Mouse (Mus musculus) adrenal gland, postnatal 25 days (tissue): ENCODE results near the gene Narf. TPM values are rescaled to one million over a fixed set of nuclear protein-coding genes. Genes with fewer than 3 reads are reported as not detected.

Experiments used
- DNase-seq: peaks from one replicate; pipeline ENCODE4 v3.0.0; 2021; ENCODE audit warnings: mixed read lengths
- long read RNA-seq: library from polyadenylated mRNA; stranded (forward); transcript quantifications from one replicate; pipeline ENCODE4 v2.0.0, GENCODE M21; 2021
- total RNA-seq: library from RNA; stranded (reverse); gene quantifications from 2 replicates; pipeline ENCODE4 v1.2.3, GENCODE M21; 2021

Narf gene
- total RNA-seq: 23.4 and 33.1 TPM in 2 replicates
- long read RNA-seq, full-length matches to known transcripts: 63 of 83 reads
- long read RNA-seq, partial matches to known transcripts: 6 of 83 reads
- long read RNA-seq, other reads (novel, unspliced or antisense): 14 of 83 reads

GRCm38 (mm10) chr11:121236564-121237344 lies at the start of gene Narf:
Gene Narf (plus strand): TSS chr11:121237253.
- peak; percentile 96 for DNase-seq

DNA sequence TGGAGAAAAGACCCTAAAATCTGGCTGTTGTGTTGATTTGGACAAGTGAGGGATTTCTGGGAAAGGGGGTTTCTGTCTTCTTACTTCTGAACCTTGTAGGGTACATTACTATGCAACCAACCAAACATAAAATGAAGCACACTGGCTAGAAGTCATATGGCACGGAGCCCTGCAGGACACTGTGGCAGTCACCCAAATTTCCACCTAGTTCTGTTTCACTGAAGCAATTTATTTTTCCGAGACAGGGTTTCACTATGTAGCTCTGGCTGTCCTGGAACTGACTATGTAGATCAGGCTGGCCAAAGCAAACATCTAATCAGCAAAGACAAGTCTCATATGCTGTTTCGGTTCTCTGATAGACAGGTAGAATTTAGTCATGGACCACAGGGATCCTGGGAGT lies 47.4 kb upstream of the Narf start:
- no peak for DNase-seq

- no peak for DNase-seq
Observed at GRCm38 (mm10) chr11:121192742-121193141, 44.3 kb upstream of the Narf start.

DNA sequence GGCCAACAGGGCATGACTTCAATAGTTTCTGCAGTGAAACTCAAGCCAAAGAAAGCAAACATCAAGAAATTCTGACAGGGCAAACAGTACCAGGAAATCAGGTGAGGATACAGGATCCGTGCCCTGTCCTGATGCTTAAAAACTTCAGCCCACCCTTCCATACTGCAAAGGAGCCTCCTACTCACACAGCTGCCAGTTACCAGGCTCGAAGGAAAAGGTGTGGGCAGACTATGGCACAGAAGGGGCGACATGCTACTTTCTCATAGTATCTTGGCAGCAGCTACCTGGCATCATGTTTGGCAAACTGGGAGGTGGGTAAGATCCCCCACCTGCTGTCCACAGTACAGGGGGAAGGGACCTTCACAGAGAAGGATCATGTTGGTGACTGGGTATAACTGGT lies 43.6 kb upstream of the Narf start:
- DNase-seq: no peak

GRCm38 (mm10) chr11:121198622-121199021 lies 38.4 kb upstream of the Narf start:
- DNase-seq: no peak

- DNase-seq: no peak
Observed at GRCm38 (mm10) chr11:121199851-121200250, 37.2 kb upstream of the Narf start.

DNA sequence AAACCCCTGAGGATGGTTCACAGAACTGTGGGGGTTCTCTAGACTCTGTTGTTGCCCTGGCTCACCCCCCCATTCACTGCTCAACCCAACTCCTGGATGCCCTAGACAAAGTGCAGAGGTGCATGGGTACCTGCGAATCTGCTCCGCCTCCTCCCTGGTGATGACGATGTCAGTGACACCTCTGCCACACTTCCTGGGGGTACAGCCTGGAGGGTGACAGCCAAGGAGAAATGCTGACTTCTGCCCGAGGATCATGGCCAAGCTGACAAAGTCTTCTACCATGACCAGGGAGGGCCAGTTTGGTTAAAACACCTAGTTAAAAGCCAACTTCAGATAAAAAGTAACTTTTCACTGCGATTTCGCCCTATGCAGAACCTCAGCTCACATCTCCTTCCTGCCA lies 36.3 kb upstream of the Narf start:
- no peak for DNase-seq

- no peak for DNase-seq
Observed at GRCm38 (mm10) chr11:121201436-121202198, 35.4 kb upstream of the Narf start.

DNA sequence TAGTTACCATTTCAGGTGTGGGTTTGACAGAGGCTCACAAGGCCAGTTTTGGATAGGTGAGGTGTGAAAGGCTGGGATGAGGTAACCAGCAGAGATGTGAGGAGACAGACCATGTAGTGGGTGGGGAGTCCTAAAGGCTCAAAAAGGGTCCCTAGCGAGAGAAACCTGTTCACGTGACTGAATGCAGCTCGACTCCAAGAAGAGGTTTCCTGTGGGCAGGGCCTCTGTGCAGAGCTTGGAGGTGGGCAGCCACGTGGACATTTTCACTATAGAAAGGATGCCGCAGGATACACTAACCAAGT lies 33.2 kb upstream of the Narf start:
- no peak for DNase-seq

- peak; percentile 96 for DNase-seq
Observed at GRCm38 (mm10) chr11:121204161-121205006, 32.7 kb upstream of the Narf start, which contains the start of the genes Hexdc and Ogfod3. Gene Hexdc (plus strand): TSS chr11:121204433. Gene Ogfod3 (minus strand): TSS chr11:121204711.

DNA sequence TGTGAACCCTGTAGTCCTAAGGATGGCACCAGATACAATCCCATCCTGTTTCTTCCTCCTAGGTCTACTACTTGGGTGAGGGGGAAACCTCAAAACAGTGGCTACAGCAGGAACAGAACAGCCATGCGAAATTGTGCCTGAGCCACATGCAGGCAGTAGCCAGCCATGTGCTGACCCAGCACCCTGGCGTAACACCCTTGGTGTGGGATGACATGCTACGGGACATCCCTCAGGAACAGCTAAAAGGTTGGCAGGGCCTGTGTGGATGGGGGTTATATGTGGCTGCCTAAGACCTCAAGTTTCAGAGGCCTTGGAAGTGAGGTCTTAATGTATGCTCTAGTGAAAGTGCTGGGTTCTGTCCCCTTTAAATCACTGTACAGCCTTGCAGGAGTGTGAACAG lies 20.2 kb upstream of the Narf start:
- DNase-seq: no peak

DNA sequence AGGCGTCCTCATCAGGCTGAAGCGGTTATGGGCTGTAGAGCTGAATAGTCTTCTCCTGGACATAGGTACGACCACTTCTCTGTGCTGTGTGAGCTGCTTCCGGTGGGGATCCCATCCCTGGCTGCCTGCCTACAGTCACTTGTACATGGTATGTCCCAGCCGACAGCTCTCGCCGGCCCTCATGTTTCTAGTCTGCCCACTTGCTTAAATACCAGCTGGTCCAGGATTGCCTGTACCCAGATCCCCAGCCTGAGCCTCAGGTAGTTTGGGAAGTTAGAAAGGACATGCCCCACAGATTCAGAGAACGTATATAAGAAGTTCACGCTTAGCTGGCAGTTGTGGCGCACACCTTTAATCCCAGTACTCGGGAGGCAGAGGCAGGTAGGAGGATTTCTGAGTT lies 17.3 kb upstream of the Narf start:
- no peak for DNase-seq

DNA sequence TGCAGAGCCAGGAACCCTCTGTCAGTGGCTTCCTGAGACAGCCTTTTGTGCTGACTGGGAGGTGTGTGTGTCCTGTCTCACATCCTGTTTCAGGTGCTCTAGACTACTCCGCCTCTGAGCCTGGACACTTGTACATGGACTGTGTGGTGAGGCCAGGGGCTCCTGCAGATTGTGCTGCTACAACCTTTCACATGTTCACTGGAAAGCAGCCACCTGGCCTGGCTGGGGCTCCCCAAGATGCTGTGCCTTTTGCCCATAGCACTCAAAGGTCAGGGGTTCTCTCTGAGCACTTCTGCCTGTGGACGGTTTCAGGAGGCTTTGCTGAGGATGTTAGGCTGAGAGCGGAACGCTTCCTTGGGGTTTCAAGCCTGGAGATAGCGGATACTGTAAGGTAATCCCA lies 16.3 kb upstream of the Narf start:
- DNase-seq: no peak

DNA sequence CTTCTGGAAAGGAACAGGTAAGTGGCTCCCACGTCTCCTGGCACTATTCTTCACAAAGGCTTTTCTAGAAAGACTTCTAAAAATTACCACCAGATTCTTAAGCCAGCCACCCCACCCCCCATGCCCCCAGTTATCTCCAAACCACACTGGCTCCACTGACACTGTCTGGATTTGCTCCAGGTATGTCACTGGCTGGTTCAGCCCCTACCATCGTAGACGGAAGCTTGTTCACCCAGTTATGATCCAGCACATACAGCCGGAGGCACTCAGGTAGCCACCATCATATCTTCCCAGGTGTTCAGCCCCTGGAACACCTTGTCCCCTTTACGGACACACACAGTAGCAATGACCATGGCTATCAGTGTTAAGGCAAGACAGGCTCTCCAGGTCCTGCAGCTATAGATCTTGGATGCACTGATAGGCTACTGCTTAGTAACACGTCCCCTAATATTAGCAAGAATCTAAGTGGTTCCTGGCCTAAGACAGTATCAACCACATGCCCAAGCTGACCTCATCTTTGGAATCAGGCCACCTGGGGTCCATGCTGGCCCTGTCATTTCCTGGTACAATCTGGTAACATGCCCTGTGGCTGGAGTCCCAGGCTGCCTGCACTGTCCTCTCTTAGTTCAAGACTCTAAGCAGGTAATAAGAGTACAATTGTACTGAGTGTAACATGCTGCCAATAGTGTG lies 15.6 kb upstream of the Narf start:
- DNase-seq: no peak

GRCm38 (mm10) chr11:121228129-121229017 lies 8.7 kb upstream of the Narf start:
- no peak for DNase-seq

DNA sequence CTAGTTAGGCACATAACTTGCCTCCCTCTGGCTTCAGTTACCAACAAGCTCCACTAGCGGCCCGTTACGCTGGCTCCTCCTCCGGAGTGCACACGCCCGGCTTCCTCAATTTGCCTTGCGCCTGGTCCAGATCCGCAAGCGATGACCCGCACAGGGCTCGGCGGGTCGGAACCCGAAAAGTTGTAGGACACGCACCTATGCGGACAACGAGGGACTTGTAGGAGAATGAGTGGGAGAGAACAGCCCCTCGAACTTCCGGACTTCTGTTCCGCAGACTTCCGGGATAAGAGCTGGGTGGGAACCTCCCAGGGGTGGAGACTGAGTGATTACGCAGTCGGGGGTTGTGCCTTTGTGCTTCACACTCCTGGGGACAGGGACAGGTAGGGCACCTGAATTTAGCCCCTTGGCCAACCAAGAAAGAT lies 8.0 kb upstream of the Narf start, which contains the start of gene Cybc1:
Cybc1 (minus strand) TSS at position 305 of the 422 bp plus-strand sequence.
- peak; percentile 60 for DNase-seq

- no peak for DNase-seq
Observed at GRCm38 (mm10) chr11:121231191-121231590, 5.9 kb upstream of the Narf start.

GRCm38 (mm10) chr11:121231628-121232291 lies 5.3 kb upstream of the Narf start:
- DNase-seq: no peak

- no peak for DNase-seq
Observed at GRCm38 (mm10) chr11:121232706-121233105, 4.3 kb upstream of the Narf start.
